In genomic region chr6:145341301-145342193, GRCm38 (mm10) we compare ENCODE assay signal across 8 mouse cellular contexts.
DNase-seq lines count a peak whose midpoint lies in the region; ATAC-seq and TF ChIP-seq lines count a peak whose summit lies in the region.

No protein-coding gene starts in this region.

- H3K4me1 ChIP-seq in cerebellum, adult 2 months (ENCODE audit: control insufficient read depth, insufficient read depth, low read length): no peaks in the 10 kb centered on the region; the same call in 1 of the 2 replicates
- no peaks in the 10 kb centered on the region; the same call in 1 of the 2 replicates for H3K4me1 ChIP-seq in forebrain, postnatal 0 days (ENCODE audit: insufficient read depth)
- H3K4me1 ChIP-seq in lung, adult 2 months (ENCODE audit: control insufficient read depth, insufficient read depth, low read length): 0 out of 2 replicates have a peak, but pooled peaks cover 2% of the 10 kb centered on the region
- 0 out of 2 replicates have a peak, but pooled peaks cover 11% of the 10 kb centered on the region for H3K4me1 ChIP-seq in neural tube, embryonic 15.5 days

- H3K9me3 ChIP-seq in forebrain, postnatal 0 days (ENCODE audit: low read length): no peaks in the 10 kb centered on the region
- no peaks in the 10 kb centered on the region for H3K9me3 ChIP-seq in neural tube, embryonic 15.5 days (replicated peaks)

- H3K9ac ChIP-seq in forebrain, postnatal 0 days: peak overlapping the region; percentile 55; the same call in 1 of the 2 replicates
- H3K9ac ChIP-seq in neural tube, embryonic 15.5 days (replicated peaks): peak overlapping the region; percentile 58

- TF ChIP-seq POLR2A in cerebellum, adult 2 months (IDR thresholded peaks at IDR 0.05; ENCODE audit: borderline replicate concordance, insufficient read depth, low read length): 0 out of 2 replicates have a peak, but pooled peaks have one; percentile 8
- peak; percentile 84; the same call in 1 of the 2 replicates for TF ChIP-seq POLR2A in lung, adult 2 months (IDR thresholded peaks at IDR 0.05; ENCODE audit: borderline replicate concordance, extremely low read depth, low read depth, low read length)

- ATAC-seq in forebrain, postnatal 0 days: peak; percentile 61
- peak; percentile 62 for ATAC-seq in neural tube, embryonic 15.5 days (ENCODE audit: low FRiP score)

- DNase-seq in MEL-GATA-1-ER (ENCODE audit: extremely low read depth, low read depth): peak; percentile 91
- DNase-seq in cerebellum, adult 2 months: peak; percentile 86 to 92
- peak; percentile 94 for DNase-seq in forebrain, postnatal 0 days
- DNase-seq in heart, postnatal 4 days: peak; percentile 89
- DNase-seq in layer of hippocampus, adult 2 months (ENCODE audit: low spot score in 2 of 2): peak; percentile 86 to 89
- peak; percentile 73 for DNase-seq in lung, adult 2 months
- peak; percentile 89 for DNase-seq in testis, postnatal 10 days (ENCODE audit: low spot score)

- H3K4me2 ChIP-seq in forebrain, postnatal 0 days (ENCODE audit: low read depth): peak overlapping the region; percentile 83
- H3K4me2 ChIP-seq in neural tube, embryonic 15.5 days: peak overlapping the region; percentile 96

- peak overlapping the region; percentile 26; the same call in 1 of the 2 replicates for H3K27ac ChIP-seq in cerebellum, adult 2 months (ENCODE audit: insufficient read depth, low read length)
- peak overlapping the region; percentile 86 for H3K27ac ChIP-seq in forebrain, postnatal 0 days (ENCODE audit: low read depth, low read length)
- H3K27ac ChIP-seq in layer of hippocampus, adult 2 months: peak overlapping the region; percentile 96
- H3K27ac ChIP-seq in neural tube, embryonic 15.5 days (replicated peaks): peak overlapping the region; percentile 87

- WGBS in cerebellum, adult 2 months: under 1% methylated on average over 33 of the region's 33 CpGs
- under 1% methylated on average over 33 of the region's 33 CpGs for WGBS in forebrain, postnatal 0 days
- WGBS in lung, adult 2 months: under 1% methylated on average over 33 of the region's 33 CpGs
- WGBS in neural tube, embryonic 15.5 days: under 1% methylated on average over 33 of the region's 33 CpGs

- no peaks in the 10 kb centered on the region for H3K36me3 ChIP-seq in forebrain, postnatal 0 days (ENCODE audit: insufficient read depth)
- H3K36me3 ChIP-seq in neural tube, embryonic 15.5 days: no peaks in the 10 kb centered on the region

- no peaks in the 10 kb centered on the region for H3K27me3 ChIP-seq in cerebellum, adult 2 months (ENCODE audit: control insufficient read depth, insufficient read depth, low read length)
- H3K27me3 ChIP-seq in forebrain, postnatal 0 days (ENCODE audit: insufficient read depth, low read length): no peaks in the 10 kb centered on the region
- H3K27me3 ChIP-seq in neural tube, embryonic 15.5 days (replicated peaks): no peaks in the 10 kb centered on the region; the same call in 1 of the 2 replicates

- H3K4me3 ChIP-seq in cerebellum, adult 2 months (replicated peaks; ENCODE audit: insufficient read depth, low read depth, low read length): peak overlapping the region; percentile 77
- peak overlapping the region; percentile 59 for H3K4me3 ChIP-seq in forebrain, postnatal 0 days (ENCODE audit: low read depth, low read length)
- H3K4me3 ChIP-seq in layer of hippocampus, adult 2 months: peak overlapping the region; percentile 79
- H3K4me3 ChIP-seq in lung, adult 2 months (replicated peaks; ENCODE audit: extremely low read depth, low read depth, low read length): peak overlapping the region; percentile 42
- peak overlapping the region; percentile 55 for H3K4me3 ChIP-seq in neural tube, embryonic 15.5 days (replicated peaks)

- TF ChIP-seq CTCF in cerebellum, adult 2 months (IDR thresholded peaks at IDR 0.05; ENCODE audit: borderline replicate concordance, insufficient read depth, low read depth, low read length): peak; percentile 64
- peak; percentile 87 for TF ChIP-seq CTCF in forebrain, postnatal 0 days (IDR thresholded peaks at IDR 0.05; ENCODE audit: low read depth)
- TF ChIP-seq CTCF in layer of hippocampus, adult 2 months (conservative IDR thresholded peaks at IDR 0.05): peak; percentile 93
- TF ChIP-seq CTCF in lung, adult 2 months (IDR thresholded peaks at IDR 0.05; ENCODE audit: insufficient read depth, low read length): peak; percentile 41; the same call in 1 of the 2 replicates

Comparison
In these comparisons a context has a peak if more than half of its experiments do, and no peak if none do; other contexts are left out.
1. Peak in every context shown above with its lines: DNase-seq, ATAC-seq, H3K4me3 ChIP-seq and H3K27ac ChIP-seq.
2. H3K27ac ChIP-seq: peak in every context shown above with its lines; median percentile 96 in layer of hippocampus, adult 2 months; 87 in neural tube, embryonic 15.5 days; 86 in forebrain, postnatal 0 days; 26 in cerebellum, adult 2 months.
3. CTCF ChIP-seq: peak in every context shown above with its lines; median percentile 93 in layer of hippocampus, adult 2 months; 87 in forebrain, postnatal 0 days; 64 in cerebellum, adult 2 months; 41 in lung, adult 2 months.